18 mouse cellular contexts compared by ENCODE assay signal in genomic region chr2:180754976-180755688, GRCm38 (mm10). TPM values are rescaled to one million over a fixed set of nuclear protein-coding genes. Genes with fewer than 3 reads are reported as not detected.
"Had no signal": no experiment of that assay in that cellular context is flagged by ENCODE, and none has a peak within 500 bp of the region (broad histone marks: within the 10 kb centered on the region; RNA-seq: fewer than 3 reads in every experiment).

No protein-coding gene starts in this region.

- H3K36me3 ChIP-seq: limb, embryonic 15.5 days; liver, embryonic 15.5 days; lung, embryonic 15.5 days had no signal

- ATAC-seq: intestine, embryonic 16.5 days had no signal

- H3K9ac ChIP-seq: limb, embryonic 15.5 days; liver, embryonic 15.5 days; lung, embryonic 15.5 days had no signal

- H3K4me1 ChIP-seq: limb, embryonic 15.5 days; liver, embryonic 15.5 days; lung, embryonic 15.5 days had no signal

- H3K27ac ChIP-seq: limb, embryonic 15.5 days; liver, embryonic 15.5 days; lung, embryonic 15.5 days; stomach, postnatal 0 days had no signal

- H3K4me3 ChIP-seq: limb, embryonic 15.5 days; liver, embryonic 15.5 days; lung, embryonic 15.5 days had no signal

- DNase-seq: lung, adult 18-20 months; right cerebral cortex, adult 18-20 months; right cerebral cortex, postnatal 14 days; right cerebral cortex, postnatal 4 days; thymus, adult 2 months; thymus, postnatal 14 days had no signal

- H3K4me2 ChIP-seq: limb, embryonic 15.5 days; liver, embryonic 11.5 days; liver, embryonic 15.5 days; lung, embryonic 15.5 days had no signal

- H3K27me3 ChIP-seq: lung, embryonic 15.5 days had no signal

- H3K9me3 ChIP-seq: limb, embryonic 15.5 days; liver, embryonic 15.5 days; lung, embryonic 15.5 days had no signal

RNA-seq across cellular contexts. Expression of gene Bhlhe23, which starts 21.6 kb away (rescaled TPM):
- total RNA-seq: layer of hippocampus, adult 18-20 months; layer of hippocampus, postnatal 25 days; megakaryocyte, adult 5-6 weeks had no signal
- polyA plus RNA-seq: intestine, embryonic 16.5 days; kidney, embryonic 16.5 days; limb, embryonic 11.5 days; limb, embryonic 15.5 days; liver, embryonic 11.5 days; liver, embryonic 15.5 days; lung, embryonic 15.5 days; stomach, embryonic 14.5 days; stomach, postnatal 0 days had no signal
